Mouse (Mus musculus) adrenal gland, adult 2 months (tissue): Measurements from ENCODE around the gene Cdc42bpa. TPM values are rescaled to one million over a fixed set of nuclear protein-coding genes. Genes with fewer than 3 reads are reported as not detected.
A peak's percentile ranks its signal among the peaks of the same experiment; 100 is the strongest.

Experiments
- DNase-seq: peaks from one replicate; pipeline ENCODE4 v3.0.0; 2021
- long read RNA-seq: library from polyadenylated mRNA; stranded (forward); transcript quantifications from one replicate; pipeline ENCODE4 v2.0.0, GENCODE M21; 2021
- polyA plus RNA-seq: library from polyadenylated mRNA; depleted of rRNA; stranded (reverse); fragments of >200 nt; gene quantifications from 2 replicates; pipeline ENCODE4 v1.2.3, GENCODE M21; 2012; rRNA removed
- total RNA-seq, 2 experiments: library from RNA; stranded (reverse); gene quantifications; 2 replicates each; pipeline ENCODE4 v1.2.3; 2021

Cdc42bpa gene
- total RNA-seq (10 to 100 TPM; 43.4 to 51.4 TPM), polyA plus RNA-seq (16.6 and 17.8 TPM in 2 replicates)
- long read RNA-seq, full-length matches to known transcripts = 4 of 7 reads
- long read RNA-seq, partial matches to known transcripts = 1 of 7 reads
- long read RNA-seq, other reads (novel, unspliced or antisense) = 2 of 7 reads

DNA sequence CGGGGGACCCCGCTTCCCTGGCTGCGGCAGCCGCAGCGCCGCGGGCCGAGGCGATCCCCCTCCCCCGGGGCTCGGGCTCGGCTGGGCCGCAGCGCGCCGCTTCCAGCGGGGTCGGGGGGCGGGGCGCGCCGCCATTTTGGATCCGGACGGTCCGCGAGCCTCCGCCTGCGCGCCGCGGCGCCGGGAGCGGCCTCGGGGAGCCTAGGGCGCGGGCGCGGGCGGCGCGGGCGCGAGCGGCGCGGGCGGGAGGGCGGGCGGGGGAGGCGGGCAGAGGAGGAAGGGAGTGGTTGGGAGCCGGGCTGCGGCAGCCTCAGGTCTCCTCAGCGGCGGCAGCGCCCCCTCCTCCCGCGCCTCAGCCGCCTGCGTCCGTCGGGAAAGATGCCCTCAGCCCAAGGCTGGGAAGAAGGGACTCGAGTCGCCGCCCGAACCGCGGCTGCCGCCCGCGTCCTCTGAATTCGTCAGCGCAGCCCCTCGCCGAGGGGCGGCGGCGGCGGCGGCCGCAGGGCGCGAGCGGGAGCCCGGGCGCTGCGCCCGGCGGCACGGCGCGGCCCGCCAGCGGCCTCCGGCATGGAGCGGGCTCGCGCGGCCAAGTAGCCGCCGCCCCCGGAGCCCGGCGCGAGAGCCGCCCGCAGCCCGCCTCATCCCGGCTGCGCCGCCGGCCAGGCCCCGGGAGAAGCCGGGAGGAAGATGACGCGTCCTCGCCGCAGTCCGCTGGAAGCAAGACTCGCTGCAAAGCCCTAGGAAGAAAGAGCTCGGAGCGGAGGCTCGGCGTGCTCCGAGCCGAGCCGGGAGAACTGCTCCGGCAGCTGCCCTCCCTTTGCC lies at the start of gene Cdc42bpa:
Gene Cdc42bpa (plus strand): TSS at position 752 of the 822 bp plus-strand sequence.
- peak; percentile 90 for DNase-seq

DNA sequence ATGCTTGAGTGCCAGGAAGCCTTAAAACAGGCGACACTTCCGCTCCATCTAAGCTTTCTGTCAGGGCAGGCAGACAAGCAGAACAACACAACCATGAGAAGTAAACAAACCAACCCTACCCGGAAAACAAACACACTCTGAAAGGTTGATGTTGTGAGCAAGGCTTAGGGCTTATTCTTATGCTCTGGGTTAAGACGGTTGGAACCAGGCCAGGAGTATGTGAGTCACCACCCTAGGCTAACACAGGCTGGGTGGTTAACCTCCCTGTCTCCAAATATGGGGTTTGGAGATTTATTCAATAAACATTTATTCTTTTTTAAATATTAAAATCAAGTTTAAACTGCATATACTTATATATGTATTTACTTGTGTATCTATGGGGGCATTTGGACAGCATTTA lies 46.8 kb upstream of the Cdc42bpa start:
- peak; percentile 84 for DNase-seq

DNA sequence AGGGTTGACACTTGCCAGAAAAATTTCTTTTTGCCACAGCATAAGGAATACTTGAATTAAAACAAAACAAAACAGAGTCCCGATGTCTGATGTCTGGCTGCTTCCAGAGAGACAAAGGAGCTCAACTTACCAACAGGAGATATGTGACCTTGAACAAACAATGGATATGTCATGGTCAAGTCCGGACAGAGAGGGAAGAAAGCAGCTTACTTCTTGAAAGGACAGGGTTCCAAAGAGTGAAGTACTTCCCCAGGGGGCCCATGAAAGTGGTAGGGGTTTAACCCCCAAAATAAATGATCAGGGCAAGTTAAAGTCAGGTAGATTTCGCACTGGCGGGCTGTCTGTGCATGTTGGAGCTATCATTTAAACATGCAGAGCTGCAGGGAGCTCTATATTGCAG lies 43.2 kb upstream of the Cdc42bpa start:
- no peak for DNase-seq

DNA sequence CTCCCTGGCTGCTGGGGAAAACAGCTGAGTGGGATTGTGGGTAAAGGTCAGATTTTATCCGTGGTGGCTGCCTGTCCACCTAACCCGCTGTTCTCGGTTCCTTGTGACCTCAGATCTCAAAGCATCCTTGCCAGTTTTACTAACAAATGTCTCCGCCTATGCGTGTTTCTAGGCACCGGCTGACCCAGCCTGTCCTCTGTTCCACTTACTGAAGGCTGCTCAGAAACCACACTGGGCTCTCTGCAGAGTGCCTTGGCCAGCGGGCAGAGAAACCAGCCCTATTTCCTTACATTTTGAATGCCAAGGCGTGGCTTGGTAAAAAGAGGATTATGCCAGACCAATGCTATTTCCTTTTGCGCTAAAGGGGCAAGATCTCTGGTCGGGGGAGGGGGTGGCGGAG lies 42.8 kb upstream of the Cdc42bpa start:
- no peak for DNase-seq

DNA sequence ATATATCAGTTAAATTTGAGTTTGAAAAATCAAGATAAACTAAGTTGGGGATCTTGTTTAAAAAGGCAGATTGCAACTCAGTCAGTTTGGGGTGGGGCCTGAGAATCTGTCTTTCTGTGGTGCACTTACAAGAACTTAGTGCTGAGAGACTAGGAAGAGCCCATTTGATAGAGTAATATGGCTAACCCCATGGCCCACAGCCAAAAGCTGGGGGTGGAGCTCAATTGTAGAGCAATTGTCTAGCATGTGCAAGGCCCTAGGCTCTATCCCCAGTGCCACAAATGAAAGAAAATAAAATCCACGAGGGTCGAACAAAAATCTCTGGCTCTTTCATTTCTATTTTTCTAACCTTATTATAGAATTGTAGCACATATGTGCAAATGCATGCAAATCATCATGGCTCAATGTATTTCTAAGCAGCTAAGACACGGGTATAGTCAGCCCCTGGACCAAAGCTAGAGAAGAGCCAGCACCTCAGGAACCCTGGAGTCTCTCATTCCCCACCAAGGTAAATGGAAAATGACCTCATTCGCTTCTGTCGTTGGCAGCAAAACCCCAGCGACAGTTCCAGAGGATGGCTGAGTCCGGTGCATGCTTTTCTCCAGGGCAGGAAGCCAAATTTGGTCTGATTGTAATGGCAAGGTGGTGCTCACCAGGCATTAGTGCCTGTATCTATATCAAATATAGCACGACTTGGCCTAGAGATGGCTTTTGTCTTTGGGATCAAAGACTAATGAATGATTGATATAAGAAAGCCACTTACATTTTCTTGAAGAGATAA lies 40.4 kb upstream of the Cdc42bpa start:
- no peak for DNase-seq

DNA sequence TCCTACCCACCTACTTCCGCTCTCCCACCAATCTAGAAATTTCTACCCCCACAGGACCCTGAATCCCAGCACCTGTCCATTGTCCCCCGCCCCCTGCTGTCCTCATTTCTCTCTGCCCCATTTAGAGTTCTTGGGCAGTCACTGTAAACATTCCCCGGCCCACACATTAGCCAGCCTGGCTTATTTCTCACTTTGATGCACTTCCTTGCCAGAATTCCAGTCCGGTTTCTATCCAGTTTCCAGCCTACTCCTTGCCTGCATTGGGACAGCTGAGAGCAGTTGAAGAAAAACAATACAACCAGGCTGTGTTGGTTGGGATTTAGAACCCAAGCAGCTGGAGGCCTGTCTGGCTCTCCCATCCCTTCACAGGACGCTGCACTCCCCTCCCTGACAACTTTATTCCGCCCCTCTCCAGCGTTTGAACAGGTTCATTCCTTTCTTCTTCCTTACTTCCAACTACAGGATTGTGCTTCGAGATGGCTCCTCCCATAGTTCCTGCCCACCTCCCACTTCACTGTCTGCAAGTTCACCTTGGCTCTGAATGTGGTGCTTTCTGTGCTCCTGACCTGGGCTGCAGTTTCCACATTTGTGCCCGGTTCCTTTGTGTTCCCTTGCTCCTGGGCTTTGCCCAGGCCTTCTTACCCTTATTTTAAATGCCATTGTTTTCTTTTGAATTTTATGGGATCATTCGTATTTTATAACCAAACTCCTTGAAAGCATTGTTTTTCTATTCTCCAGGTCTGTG lies 36.4 kb upstream of the Cdc42bpa start:
- no peak for DNase-seq

DNA sequence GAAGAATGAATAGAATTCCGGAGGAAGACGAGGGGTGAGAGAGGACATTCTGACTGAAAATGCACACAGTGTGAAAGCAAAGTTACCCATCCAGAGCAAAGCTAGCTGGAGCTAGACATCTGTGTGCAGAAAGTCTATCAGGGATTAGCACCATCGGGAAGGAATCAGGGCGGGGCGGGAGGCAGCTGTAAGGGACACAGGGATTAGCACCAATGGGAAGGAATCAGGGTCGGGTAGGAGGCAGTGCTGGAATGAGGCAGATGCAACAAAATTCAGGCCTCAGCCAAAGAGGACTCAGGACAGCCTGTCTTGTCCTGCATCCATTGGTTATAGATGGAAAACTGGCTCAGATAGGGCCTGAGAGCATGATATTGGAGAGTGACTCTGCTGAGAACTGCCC lies 34.0 kb upstream of the Cdc42bpa start:
- DNase-seq = no peak

DNA sequence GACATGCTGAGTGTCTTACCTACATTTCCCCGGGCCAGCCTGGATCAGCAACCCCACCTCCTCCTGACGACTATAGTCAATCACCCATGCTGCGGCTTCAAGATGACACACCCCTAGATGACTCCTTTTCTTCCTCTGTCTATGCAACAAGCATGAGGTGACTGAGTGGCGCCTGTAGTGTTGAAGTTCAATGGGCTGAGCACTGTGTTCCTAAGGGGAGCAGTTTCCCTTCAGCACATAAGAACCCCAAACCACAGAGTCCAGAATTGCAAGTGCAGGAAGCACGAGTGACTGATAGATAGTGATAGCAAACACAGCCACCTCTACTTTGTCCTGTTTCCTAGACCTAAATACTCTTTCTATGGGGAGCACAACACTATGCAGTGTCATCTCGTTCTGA lies 33.2 kb upstream of the Cdc42bpa start:
- no peak for DNase-seq

DNA sequence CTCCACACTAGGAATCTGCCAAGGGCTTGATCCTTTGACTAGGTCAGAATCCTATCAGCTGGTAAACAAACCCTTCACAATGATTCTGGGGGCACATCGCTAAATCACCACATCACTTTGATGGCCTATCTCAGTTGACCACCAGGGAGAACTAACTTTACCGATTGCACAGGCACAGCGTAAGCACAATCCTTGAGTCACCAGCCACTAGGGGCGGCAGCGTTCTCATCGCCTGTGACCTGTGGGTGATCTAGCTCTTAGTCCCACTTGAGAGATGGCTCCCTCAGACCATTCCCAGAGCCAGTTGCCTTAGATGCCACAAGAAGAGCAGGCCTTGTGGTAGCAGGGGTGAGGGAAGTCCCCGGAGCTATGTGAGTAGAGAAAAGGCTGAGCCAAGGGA lies 31.4 kb upstream of the Cdc42bpa start:
- no peak for DNase-seq

DNA sequence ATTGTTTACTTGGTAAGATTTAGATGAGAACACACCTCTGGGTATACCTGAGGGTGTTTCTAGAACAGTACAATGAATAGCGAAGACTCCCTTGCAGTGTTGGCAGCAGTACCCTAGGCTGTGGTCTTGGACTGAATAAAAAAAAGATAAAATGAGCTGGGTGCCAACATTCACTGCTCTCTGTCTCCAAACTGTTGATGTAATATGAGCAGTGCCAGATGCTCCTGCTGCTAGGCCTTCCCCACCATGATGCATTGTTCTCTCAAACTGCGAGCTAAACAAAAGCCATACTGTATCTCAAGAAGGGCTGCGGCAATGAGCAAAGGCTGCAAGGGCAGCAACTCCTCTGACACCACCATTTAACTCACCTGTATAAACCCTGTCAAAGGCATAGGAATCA lies 29.0 kb upstream of the Cdc42bpa start:
- DNase-seq = no peak

DNA sequence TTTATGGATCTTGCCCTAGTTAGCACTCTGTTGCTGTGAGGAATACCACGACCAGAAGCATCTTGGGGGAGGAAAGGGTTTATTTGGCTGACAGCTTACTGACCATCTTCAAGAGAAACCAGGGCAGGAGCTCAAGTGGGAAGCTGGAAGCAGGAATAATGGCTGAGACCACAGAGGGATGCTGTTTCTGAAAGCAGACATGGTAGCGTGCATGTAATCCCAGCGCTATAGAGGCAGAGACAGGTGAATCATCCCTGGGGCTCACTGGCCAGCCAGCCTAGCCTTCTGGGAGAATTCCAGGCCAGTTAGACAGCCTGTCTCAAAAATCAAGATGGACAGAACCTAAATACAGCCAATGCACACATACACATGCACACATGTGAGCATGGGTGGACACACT lies 26.2 kb upstream of the Cdc42bpa start:
- peak; percentile 25 for DNase-seq

DNA sequence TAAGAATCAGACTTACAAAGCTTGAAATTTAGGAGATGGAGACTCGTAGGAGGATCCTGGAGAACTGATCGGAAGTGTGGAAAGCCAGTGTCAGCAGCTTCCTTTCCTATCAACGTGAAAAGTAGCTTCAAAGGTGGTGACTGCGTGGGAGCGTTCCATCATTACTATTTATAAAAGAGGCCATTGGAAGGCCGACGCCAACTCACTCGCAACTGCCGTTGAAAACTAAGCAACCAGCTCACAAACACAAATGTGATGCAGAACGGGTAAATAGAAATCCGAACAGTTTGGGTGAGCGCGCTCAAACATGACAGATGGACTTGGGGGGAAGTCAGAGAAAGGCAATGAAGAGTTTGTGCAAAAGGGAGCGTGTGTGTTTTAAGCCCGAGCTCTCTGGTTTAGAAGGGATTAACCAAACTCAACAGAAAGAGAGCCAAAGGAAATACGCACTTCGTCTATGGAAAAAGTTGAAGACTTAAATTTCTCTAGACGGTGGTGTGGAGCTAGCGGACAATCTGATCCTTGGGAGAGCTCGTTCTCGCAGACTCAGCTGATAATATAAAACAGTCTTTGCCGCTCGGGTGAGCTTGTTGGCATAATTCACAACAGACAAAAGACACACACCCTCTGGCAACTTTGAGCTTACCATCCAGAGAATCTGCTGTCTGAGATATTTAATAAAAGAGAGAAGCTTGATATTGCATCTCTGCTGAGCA lies 20.0 kb upstream of the Cdc42bpa start:
- DNase-seq = no peak

DNA sequence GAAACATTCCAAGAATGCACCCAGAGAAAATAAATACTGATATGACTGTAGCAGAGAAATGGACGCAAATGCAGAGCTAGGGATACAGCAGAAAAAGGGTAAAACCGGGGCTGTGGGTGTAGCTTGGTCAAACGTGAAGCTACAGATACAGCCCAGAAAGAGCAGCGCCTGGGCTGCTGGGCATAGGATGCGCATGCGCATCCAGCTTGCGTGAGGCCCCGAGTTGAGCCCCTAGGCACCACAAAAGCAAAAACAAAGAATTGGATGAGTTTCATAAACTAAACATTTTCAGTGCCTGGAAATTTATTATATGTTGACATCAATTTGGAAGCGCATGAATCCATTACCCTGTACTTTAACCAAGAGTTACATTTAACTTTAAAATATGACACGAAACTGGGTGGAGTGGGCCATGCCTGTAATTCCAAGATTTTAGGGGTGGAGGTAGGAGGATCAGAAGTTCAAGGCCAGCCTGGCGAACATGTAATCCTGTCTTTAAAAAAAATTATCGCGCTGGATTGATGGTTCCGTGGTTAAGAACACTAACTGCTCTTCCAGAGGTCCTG lies 19.4 kb upstream of the Cdc42bpa start:
- DNase-seq = no peak

DNA sequence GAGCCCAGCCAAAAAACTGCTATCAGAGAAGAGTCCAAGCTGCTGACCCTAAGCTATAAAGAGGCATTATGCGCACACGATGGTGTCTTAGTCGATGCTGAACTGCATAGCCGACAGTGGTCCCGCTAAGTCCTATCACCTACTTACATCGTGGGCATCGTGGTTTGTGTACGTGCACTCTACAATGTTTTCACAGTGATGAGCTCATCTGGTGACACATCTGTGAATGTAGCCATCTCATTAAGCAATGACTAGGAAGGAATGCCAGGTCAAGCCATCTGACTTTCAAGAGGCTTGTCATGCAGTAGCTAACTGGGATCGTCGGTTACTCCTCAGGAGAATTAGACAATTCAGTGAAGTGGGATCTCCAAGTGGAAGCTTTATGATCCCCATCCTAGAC lies 15.3 kb upstream of the Cdc42bpa start:
- DNase-seq = no peak

DNA sequence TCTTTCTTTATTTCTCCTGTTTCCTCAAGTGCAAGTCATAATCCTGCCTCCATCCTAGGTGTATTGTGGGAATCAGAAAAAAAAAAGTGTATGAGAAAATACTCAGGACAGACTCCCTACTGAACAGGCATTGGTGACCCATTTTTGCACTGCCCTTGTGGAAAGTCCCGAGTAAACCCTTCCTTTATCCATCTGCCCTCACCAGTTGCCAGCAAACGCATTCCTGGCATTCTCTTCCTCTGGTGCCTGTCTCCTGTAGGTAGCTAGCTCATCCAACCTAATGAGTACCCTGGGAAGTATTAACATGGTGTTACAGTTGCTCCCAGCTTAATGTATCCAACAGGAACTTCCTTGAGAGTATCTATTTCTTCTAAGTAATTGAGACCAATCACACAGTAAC lies 13.7 kb upstream of the Cdc42bpa start:
- DNase-seq = no peak

DNA sequence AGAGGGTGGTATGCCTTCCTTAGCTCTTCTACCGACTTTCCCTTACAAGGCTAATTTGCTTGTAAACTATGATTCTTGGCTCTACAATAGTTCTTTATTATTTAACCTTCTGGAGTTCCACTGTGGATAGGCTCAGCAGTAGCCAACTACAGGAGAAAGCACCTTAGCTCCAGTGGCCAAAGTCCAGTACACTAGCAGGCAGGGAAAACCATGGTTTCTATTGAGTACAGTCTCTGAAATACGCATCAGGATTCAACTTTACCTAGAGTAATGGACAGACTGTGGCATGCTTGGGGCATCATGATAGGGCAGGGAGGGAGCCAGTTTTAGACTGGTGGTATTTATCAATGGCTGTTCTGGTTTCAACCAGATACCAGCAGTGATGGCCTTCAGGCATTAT lies 12.6 kb upstream of the Cdc42bpa start:
- no peak for DNase-seq

DNA sequence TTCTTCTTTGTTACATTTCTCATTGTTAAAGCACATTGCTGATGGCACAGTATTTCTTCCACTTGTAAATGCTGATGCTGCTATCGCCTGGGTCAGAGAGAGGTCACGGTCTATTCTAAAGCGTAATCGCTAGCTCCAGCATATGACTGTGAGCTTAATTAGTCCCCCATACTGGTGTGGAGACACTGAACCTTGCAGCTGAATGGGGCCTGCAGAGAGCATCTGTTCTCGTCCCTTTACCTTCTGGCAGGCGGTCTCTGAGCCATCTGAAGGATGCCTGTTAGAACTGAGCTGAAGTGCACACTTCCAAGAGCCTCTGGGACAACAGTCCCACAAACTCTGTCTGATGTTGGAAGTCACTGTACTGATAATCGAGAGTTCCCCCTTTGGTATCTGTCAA lies 8.7 kb upstream of the Cdc42bpa start:
- no peak for DNase-seq

DNA sequence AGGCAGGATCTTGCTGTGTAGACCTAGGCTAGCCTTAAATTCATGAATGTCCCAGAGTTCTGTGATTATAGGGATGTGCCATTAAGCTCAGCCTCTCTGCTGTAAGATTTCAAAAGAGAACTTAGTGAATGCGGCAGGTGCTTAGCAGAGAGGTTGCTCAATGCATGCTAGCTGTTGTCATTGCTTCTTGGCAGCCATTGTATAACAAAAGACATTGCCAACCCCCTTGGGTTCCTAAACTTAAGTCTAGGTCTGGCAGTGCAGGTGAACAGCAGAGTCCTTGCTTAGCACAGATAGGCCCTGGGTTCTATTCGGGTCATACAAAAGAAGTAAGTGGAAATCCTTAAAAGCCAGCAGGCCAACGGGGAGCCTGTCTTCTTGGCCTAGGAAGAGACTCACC lies 7.0 kb upstream of the Cdc42bpa start:
- no peak for DNase-seq

DNA sequence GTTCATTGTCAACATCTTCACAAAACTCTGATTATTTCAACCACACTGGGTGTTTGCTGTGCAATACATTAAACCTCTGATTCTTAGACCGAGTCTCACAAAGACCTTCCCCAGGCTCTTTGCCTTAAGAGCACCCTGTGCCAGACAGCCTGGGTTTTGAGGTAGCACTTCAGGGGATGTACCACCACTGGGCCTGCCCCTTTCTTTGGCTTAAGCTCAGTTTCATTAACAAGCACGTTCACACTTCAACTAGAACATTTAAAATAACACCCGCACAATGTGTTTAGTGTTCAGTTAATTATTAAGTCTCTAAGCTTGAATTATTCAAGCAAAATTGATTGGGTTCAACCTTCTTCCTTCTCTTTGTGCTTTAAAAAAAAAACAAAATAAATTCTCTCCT lies 2.8 kb upstream of the Cdc42bpa start:
- DNase-seq = no peak

DNA sequence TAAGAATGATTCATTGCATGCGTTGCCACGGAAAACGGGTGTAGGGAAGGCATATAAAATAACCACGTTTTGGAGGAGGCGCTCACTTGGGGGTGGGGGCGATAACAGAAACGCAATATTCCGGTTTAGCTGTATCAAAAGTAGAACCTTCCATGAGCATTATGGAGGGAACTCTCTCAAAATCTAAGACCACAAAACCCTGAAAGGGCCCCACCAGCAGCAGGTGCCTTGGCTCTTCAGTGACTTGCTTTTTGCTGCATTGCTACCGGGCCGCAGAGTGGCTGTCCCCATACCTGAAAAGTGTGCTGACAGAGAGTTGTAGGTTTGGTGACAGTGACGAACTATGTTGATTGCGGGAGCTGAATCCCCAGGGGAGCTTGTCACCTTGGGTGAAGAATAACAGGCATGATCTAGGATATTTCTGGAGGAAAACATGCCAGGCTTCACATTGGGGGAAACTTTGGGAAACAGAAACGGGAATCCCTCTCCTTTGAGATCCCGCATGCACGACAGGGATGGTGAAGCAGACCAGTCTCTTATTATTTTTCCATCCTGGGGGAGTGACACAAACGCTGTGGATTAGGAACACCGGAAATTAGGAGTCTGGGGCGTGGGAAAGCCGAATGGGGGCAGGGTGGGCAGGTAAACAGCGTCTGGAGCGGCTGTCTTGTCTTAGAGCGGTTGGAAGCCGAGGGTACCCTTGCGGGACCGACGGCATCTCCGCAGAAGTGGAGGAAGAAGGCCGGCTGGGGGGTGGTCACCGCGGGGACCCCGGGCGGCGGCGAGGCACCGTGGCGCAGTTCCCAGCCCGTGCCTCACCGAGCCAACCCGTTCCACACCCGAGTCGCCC lies 1.2 kb upstream of the Cdc42bpa start:
- no peak for DNase-seq

DNA sequence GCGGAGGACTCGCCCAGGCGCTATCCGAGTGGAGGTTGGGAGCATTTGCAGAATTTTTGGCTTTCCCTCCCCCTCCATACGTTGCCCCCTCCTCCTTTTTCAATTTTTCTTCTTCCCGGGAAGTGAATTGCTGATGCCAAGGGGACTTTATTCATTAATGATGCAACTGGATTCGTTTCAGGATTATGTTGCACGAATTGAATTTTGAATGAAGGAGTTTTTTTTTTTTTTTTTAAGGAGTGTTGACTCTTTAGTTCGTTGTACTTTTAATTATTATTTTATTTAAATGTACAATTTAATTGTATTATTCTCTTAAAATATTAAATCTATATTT lies 238 bp downstream of the Cdc42bpa start:
- DNase-seq = no peak
